Mouse (Mus musculus) cerebellum, adult 2 months (tissue): ENCODE data around the gene Oxsm.

Experiments
- CTCF ChIP-seq: fragments of 200-500 bp; IDR thresholded peaks from 2 replicates; pipeline ENCODE4 v1.5.1; 2011; ENCODE audit warnings: low read depth, mild to moderate bottlenecking, control low read depth, low read length, moderate library complexity, borderline replicate concordance; ENCODE audit not compliant: insufficient read depth
- POLR2A ChIP-seq: fragments of 200-500 bp; IDR thresholded peaks from 2 replicates; pipeline ENCODE4 v1.6.1; 2011; ENCODE audit warnings: low read length, control low read depth, borderline replicate concordance; ENCODE audit not compliant: insufficient read depth

DNA sequence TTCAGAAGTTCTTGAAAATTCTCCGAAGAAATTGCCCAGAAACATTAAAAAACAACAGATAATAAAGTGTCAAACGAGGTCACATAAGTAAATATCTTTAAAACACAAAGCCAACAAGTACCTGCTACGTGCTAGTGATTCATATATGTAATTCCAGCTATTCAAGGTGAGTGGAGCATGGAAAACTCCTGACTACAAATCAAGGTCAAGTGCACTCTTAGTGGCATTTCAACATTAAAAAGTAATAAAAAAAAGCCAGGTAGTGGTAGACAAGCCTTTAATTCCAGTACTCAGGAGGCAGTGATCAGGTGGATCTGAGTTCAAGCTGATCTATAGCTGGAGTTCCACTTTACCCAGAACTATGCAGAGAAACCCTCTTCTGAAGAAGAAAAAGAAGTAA is 1.5 kb downstream of the Oxsm start:
- TF ChIP-seq CTCF (no peak), POLR2A (no peak)
